Mouse (Mus musculus) hindbrain, postnatal 0 days (tissue): ENCODE measurements around the gene Hk2. TPM values are rescaled to one million over a fixed set of nuclear protein-coding genes. Genes with fewer than 3 reads are reported as not detected.
A peak's percentile ranks its signal among the peaks of the same experiment; 100 is the strongest.

Experiments
- ATAC-seq: fragments of 200-750 bp; cut with Nextera tagmentation; 2 replicates; pipeline ENCODE4 v1.8.0; 2017; ENCODE audit warnings: mild to moderate bottlenecking, moderate TSS enrichment, moderate library complexity
- DNase-seq: peaks from one replicate; pipeline ENCODE4 v3.0.0-alpha.2; 2015; ENCODE audit warnings: low spot score
- H3K27ac ChIP-seq: fragments of 300-500 bp; sonication (generic); 2 replicates; pipeline ENCODE4 v1.5.1; 2014; ENCODE audit warnings: mild to moderate bottlenecking
- H3K27me3 ChIP-seq: fragments of 300-500 bp; sonication (generic); 2 replicates; pipeline ENCODE4 v1.6.1; 2014; ENCODE audit warnings: low read length, mixed read lengths; ENCODE audit not compliant: insufficient read depth
- H3K36me3 ChIP-seq: fragments of 300-500 bp; sonication (generic); 2 replicates; pipeline ENCODE4 v1.6.1; 2014; ENCODE audit warnings: low read length, mixed read lengths; ENCODE audit not compliant: insufficient read depth
- H3K4me1 ChIP-seq: fragments of 300-500 bp; sonication (generic); 2 replicates; pipeline ENCODE4 v1.6.1; 2014; ENCODE audit warnings: antibody characterized with exemption, low read length, mixed read lengths; ENCODE audit not compliant: insufficient read depth
- H3K4me2 ChIP-seq: fragments of 300-500 bp; sonication (generic); 2 replicates; pipeline ENCODE4 v1.6.1; 2014; ENCODE audit warnings: low read depth, mild to moderate bottlenecking, low read length, moderate library complexity, mixed read lengths
- H3K4me3 ChIP-seq: fragments of 300-500 bp; sonication (generic); 2 replicates; pipeline ENCODE4 v1.5.1; 2014; ENCODE audit warnings: low read length
- H3K9ac ChIP-seq: fragments of 300-500 bp; sonication (generic); replicated peaks from 2 replicates; pipeline ENCODE4 v1.6.1; 2014; ENCODE audit warnings: mild to moderate bottlenecking, low read length, moderate library complexity, mixed read lengths
- H3K9me3 ChIP-seq: fragments of 300-500 bp; sonication (generic); 2 replicates; pipeline ENCODE4 v1.6.1; 2016; ENCODE audit warnings: low read length, mixed read lengths
- CTCF ChIP-seq: IDR thresholded peaks from 2 replicates; pipeline ENCODE4 v1.5.1; 2016; ENCODE audit warnings: antibody characterized with exemption, control low read depth, low read depth
- WGBS: fragments of 180-500 bp; shearing (Covaris S2); extraction: QIAGEN DNeasy Blood & Tissue Kit; methylation state at CpG from one replicate; pipeline ENCODE4 v1.1.7; 2014; 5-methylcytosine and 5-hydroxymethylcytosine counted together
- polyA plus RNA-seq: library from polyadenylated mRNA; unstranded; fragments of >200 nt; fragmentation: Nextera tagmentation; extraction: Ambion mirVana; gene quantifications from 2 replicates; pipeline ENCODE4 v1.2.1, GENCODE M21; 2015
- total RNA-seq: library from RNA; depleted of rRNA; stranded (reverse); fragments of >200 nt; gene quantifications from 2 replicates; pipeline ENCODE4 v1.2.3, GENCODE M21; 2014

Gene Hk2
- total and polyA plus RNA-seq, 2 experiments from 2014 or later: 3.6 to 6.0 TPM

DNA sequence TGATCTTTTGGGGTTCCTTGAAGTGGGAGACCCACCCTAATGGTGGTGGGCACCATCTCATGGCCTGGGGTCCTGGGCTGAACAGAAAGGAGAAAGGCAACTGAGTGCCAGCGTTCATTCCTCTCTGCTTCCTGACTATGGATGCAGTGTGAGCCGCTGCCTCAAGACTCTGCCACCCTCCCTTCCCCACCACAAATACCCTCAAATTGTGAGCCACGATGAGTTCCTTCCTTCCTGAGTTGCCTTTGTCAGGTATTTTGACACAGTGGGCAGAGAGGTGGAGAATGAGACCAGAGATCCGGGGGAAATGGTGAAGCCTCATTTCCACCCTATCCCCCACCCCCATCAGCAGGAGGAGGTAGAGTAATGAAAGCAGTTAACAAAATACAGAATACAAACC lies 6.1 kb upstream of the Hk2 start:
- Histone ChIP-seq H3K4me2 (no peak overlapping the region), H3K36me3 (no peaks in the 10 kb centered on the region), H3K9me3 (no peaks in the 10 kb centered on the region), H3K4me1 (no peaks in the 10 kb centered on the region), H3K27ac (no peak overlapping the region), H3K9ac (no peak overlapping the region), H3K4me3 (no peak overlapping the region), H3K27me3 (no peaks in the 10 kb centered on the region)
- DNase-seq: no peak
- 67% methylated on average over 4 of the region's 4 CpGs for WGBS
- TF ChIP-seq CTCF: no peak
- no peak for ATAC-seq

- 94% methylated on average over 4 of the region's 4 CpGs for WGBS
- no peak overlapping the region for H3K27ac ChIP-seq
- ATAC-seq: no peak
- no peaks in the 10 kb centered on the region for H3K36me3 ChIP-seq
- DNase-seq: no peak
- H3K4me1 ChIP-seq: peaks cover 6% of the 10 kb centered on the region; the same call in 1 of the 2 replicates
- TF ChIP-seq CTCF: no peak
- H3K4me2 ChIP-seq: no peak overlapping the region
- no peaks in the 10 kb centered on the region for H3K27me3 ChIP-seq
- no peak overlapping the region for H3K9ac ChIP-seq
- H3K9me3 ChIP-seq: no peaks in the 10 kb centered on the region
- H3K4me3 ChIP-seq: no peak overlapping the region
Measured at GRCm38 (mm10) chr6:82777124-82777654, 2.9 kb upstream of the Hk2 start.

DNA sequence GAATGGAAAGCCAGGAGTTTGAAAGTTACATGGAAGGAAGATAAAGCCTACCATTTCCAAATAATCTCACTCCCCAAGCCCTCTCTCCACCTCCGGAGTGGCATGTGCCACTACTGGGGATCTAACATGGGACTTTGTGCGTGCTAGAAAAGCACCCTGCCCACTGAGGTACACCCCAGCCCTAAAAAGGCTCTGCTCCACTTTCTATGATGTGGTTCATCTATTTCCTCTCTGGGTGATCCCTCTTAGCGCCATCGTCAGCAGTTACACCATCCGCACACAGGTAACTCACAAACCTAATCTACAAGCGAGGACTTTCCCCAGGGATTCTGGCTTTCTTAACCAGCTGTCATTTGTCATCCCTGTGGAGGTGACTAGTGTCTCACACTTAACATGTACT lies 1.1 kb upstream of the Hk2 start:
- Histone ChIP-seq H3K4me3 (no peak overlapping the region), H3K9me3 (no peaks in the 10 kb centered on the region), H3K9ac (no peak overlapping the region), H3K4me2 (no peak overlapping the region), H3K4me1 (peaks cover 6% of the 10 kb centered on the region; the same call in 1 of the 2 replicates), H3K27me3 (no peaks in the 10 kb centered on the region), H3K36me3 (no peaks in the 10 kb centered on the region), H3K27ac (no peak overlapping the region)
- ATAC-seq (no peak), DNase-seq (no peak)
- 89% methylated on average over 6 of the region's 6 CpGs for WGBS
- no peak for TF ChIP-seq CTCF

DNA sequence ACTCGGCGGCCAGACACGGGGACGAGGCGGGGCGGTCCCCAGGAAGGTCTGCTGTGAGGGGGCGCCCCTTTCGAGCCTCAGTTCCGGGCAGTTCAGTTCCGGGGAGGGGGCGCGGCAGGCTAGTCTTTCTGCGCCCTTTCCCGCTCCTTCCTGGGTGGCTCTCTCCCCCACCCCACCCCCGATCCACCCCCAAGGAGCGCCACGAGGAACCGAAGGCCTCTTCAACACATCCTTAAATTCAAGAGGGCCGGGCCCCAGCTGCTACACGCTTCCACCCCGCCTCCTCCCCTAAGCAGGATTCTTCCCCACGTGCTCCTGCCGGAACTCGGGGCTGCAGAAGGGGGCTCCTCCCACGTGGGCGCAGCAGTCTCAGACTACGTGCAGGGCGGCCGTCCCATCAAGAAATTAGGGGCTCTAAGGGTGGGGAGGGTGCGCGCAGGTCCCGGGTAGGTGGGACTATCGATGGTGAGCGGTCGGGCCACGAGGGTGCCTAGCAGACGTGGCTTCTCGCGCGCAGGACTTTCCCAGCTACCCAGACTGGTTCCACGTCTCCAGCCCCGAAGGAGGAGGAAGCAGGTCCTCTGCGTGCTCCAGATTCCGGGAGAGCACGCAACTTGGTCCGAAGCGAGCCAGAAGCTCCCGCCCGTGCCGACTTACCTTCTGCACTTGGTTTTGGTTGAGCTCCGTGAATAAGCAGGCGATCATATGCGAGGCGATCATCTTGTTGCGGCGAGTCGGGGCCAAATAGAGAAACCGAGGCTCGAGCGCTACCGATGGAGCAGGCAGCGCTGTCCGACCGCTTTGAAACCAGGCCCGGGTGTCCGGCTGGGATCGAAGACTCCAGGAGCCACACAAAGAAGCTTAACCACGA lies 758 bp downstream of the Hk2 start:
- Histone ChIP-seq H3K9ac (peak overlapping the region; percentile 40), H3K36me3 (no peaks in the 10 kb centered on the region), H3K27me3 (no peaks in the 10 kb centered on the region), H3K27ac (no peak overlapping the region), H3K4me1 (peaks cover 6% of the 10 kb centered on the region; the same call in 1 of the 2 replicates), H3K9me3 (no peaks in the 10 kb centered on the region), H3K4me2 (peak overlapping the region; percentile 94), H3K4me3 (peak overlapping the region; percentile 45)
- ATAC-seq: peak; percentile 59; the same call in 1 of the 2 replicates
- TF ChIP-seq CTCF: no peak
- DNase-seq: peak; percentile 39
- WGBS: under 1% methylated on average over 68 of the region's 68 CpGs

DNA sequence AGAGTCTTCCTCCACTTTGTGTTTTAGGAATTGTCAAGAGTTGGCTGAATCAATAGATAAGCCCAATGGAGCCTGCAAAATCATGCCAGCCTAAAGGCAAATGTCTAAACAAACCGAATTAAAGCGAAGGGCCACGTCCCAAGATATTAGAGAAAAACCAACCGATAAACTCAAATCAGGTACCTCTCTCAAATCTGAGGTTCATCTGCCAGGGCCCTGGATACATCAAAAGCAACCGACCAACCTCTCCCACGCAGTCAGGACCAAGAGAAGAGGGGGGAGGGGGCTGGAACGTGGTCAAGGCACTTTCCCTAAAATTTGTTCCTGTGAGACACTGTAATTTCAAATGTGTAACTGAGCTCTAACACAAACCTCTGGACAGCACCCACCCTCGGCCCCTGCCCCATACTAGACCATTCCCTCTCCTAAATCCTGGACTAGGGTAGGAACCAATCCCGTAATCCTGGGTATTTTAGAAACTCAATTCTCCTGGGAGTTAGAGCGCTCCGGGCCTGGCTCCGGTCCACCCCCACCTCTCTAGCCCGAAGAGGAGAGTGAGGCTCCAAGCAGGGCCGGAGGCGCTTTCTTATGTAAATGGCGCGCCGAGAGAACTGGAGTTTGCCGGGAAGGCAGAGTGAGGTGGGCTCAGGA lies 1.7 kb downstream of the Hk2 start:
- 3% methylated on average over 19 of the region's 19 CpGs for WGBS
- TF ChIP-seq CTCF: no peak

GRCm38 (mm10) chr6:82771981-82772409 lies 2.3 kb downstream of the Hk2 start:
- peak; percentile 66 for TF ChIP-seq CTCF
- peaks cover 6% of the 10 kb centered on the region; the same call in 1 of the 2 replicates for H3K4me1 ChIP-seq
- peak overlapping the region; percentile 94 for H3K4me2 ChIP-seq
- peak overlapping the region; percentile 45 for H3K4me3 ChIP-seq
- H3K27me3 ChIP-seq: no peaks in the 10 kb centered on the region
- ATAC-seq (no peak), DNase-seq (peak; percentile 48)
- H3K9ac ChIP-seq: no peak overlapping the region
- H3K27ac ChIP-seq: no peak overlapping the region
- no peaks in the 10 kb centered on the region for H3K9me3 ChIP-seq
- no peaks in the 10 kb centered on the region for H3K36me3 ChIP-seq
- WGBS: 4% methylated on average over 10 of the region's 10 CpGs

More for the DNA sequence above, 1.7 kb downstream of the Hk2 start:
- DNase-seq (peak; percentile 46), ATAC-seq (no peak)
- Histone ChIP-seq H3K4me2 (peak overlapping the region; percentile 94), H3K9me3 (no peaks in the 10 kb centered on the region), H3K27me3 (no peaks in the 10 kb centered on the region), H3K4me3 (peak overlapping the region; percentile 45), H3K27ac (no peak overlapping the region; the same call in 1 of the 2 replicates), H3K9ac (peak overlapping the region; percentile 40; the same call in 1 of the 2 replicates), H3K4me1 (peaks cover 6% of the 10 kb centered on the region; the same call in 1 of the 2 replicates), H3K36me3 (no peaks in the 10 kb centered on the region)
